13 mouse cellular contexts compared by ENCODE assay signal in genomic region chr2:129627811-129628210, GRCm38 (mm10). TPM values are rescaled to one million over a fixed set of nuclear protein-coding genes. Genes with fewer than 3 reads are reported as not detected.
DNase-seq lines count a peak whose midpoint lies in the region; TF ChIP-seq lines count a peak whose summit lies in the region.
"Had no signal": no experiment of that assay in that cellular context is flagged by ENCODE, and none has a peak within 500 bp of the region (broad histone marks: within the 10 kb centered on the region; RNA-seq: fewer than 3 reads in every experiment).

No protein-coding gene starts in this region.

- H3K27ac ChIP-seq in heart, adult 2 months = no peak overlapping the region; the same call in 1 of the 2 replicates
- H3K27ac ChIP-seq: embryonic facial prominence, embryonic 13.5 days; liver, embryonic 15.5 days; macrophage; neural tube, embryonic 13.5 days had no signal

- TF ChIP-seq CTCF in heart, adult 2 months (IDR thresholded peaks at IDR 0.05) = no peak

- no peaks in the 10 kb centered on the region for H3K79me2 ChIP-seq in heart, adult 2 months (replicated peaks; ENCODE audit: control insufficient read depth, insufficient read depth, low read length)

- DNase-seq in heart, adult 2 months = peak; percentile 17 to 23
- no peak for DNase-seq in heart, adult 9 months (ENCODE audit: low spot score in 2 of 2)
- DNase-seq in right cerebral cortex, adult 2 months (ENCODE audit: low spot score in 2 of 2) = peak; percentile 73 to 78
- DNase-seq in right cerebral cortex, postnatal 14 days = no peak
- DNase-seq in heart, postnatal 4 days = peak; percentile 4
- peak; percentile 91 for DNase-seq in telencephalon, adult 2 months (ENCODE audit: low read depth, low spot score)
- no peak for DNase-seq in MN1 (ENCODE audit: low spot score)
- DNase-seq: adrenal gland, postnatal 10 days; kidney, adult 8-10 months had no signal

- TF ChIP-seq POLR2A in heart, adult 2 months (IDR thresholded peaks at IDR 0.05; ENCODE audit: insufficient read depth, low read depth, low read length) = no peak

- TF ChIP-seq EP300 in heart, adult 2 months (IDR thresholded peaks at IDR 0.05; ENCODE audit: insufficient read depth, low read depth, low read length) = no peak

- no peak overlapping the region for H3K4me3 ChIP-seq in heart, adult 2 months
- H3K4me3 ChIP-seq: embryonic facial prominence, embryonic 13.5 days; liver, embryonic 15.5 days; neural tube, embryonic 13.5 days had no signal

- WGBS in heart, adult 2 months = 51% methylated on average over 13 of the region's 13 CpGs

- H3K4me1 ChIP-seq in heart, adult 2 months (ENCODE audit: control insufficient read depth, insufficient read depth, low read length) = peaks cover 4% of the 10 kb centered on the region
- H3K4me1 ChIP-seq: liver, embryonic 15.5 days had no signal

- no peaks in the 10 kb centered on the region for H3K27me3 ChIP-seq in heart, adult 2 months (ENCODE audit: control insufficient read depth, insufficient read depth, low read length)
- H3K27me3 ChIP-seq: embryonic facial prominence, embryonic 13.5 days; liver, embryonic 15.5 days; neural tube, embryonic 13.5 days had no signal

- no peaks in the 10 kb centered on the region for H3K36me3 ChIP-seq in heart, adult 2 months (ENCODE audit: control insufficient read depth, insufficient read depth, low read length)

- H3K9ac ChIP-seq in heart, adult 2 months (ENCODE audit: low read depth, low read length) = no peak overlapping the region
- H3K9ac ChIP-seq: embryonic facial prominence, embryonic 13.5 days; liver, embryonic 15.5 days; neural tube, embryonic 13.5 days had no signal

- intact Hi-C loops in heart, adult 2 months (cut with DNase I) = no loop called here

RNA-seq across cellular contexts. Expression of gene Sirpa, which starts 35.2 kb away (rescaled TPM):
- total RNA-seq in heart, adult 2 months (2021) = 10 to 100 TPM; 28.9 to 29.4 TPM
- polyA plus RNA-seq in heart, adult 2 months (2012; rRNA removed) = 28.3 and 32.1 TPM in 2 replicates
- 10 to 100 TPM; 22.4 to 23.0 TPM for total RNA-seq in heart, postnatal 4 days (2021)

Comparison
In these comparisons a context has a peak if more than half of its experiments do, and no peak if none do; other contexts are left out.
1. DNase-seq: peak in heart, adult 2 months (2 of 2), right cerebral cortex, adult 2 months (2 of 2), heart, postnatal 4 days (single experiment) and telencephalon, adult 2 months (single experiment); none in heart, adult 9 months (0 of 2), right cerebral cortex, postnatal 14 days (single experiment) and MN1 (single experiment).